Mouse (Mus musculus) myocyte (in vitro differentiated cells): Measurements from ENCODE around the gene Ldah.

Experiments used
- POLR2A ChIP-seq: IDR thresholded peaks from one replicate; pipeline ENCODE4 v1.6.1; 2011; ENCODE audit warnings: low read depth, mild to moderate bottlenecking, control low read depth, moderate library complexity; ENCODE audit not compliant: insufficient read length
- TCF12 ChIP-seq: IDR thresholded peaks from one replicate; pipeline ENCODE4 v1.6.1; 2011; ENCODE audit warnings: mild to moderate bottlenecking, control low read depth; ENCODE audit not compliant: poor library complexity, insufficient read depth, severe bottlenecking

GRCm38 (mm10) chr12:8188161-8188560 lies 19.7 kb upstream of the Ldah start:
- no peak for TF ChIP-seq TCF12
- TF ChIP-seq POLR2A: no peak
